Mouse (Mus musculus): ENCODE results near the gene Dmwd.

DNA sequence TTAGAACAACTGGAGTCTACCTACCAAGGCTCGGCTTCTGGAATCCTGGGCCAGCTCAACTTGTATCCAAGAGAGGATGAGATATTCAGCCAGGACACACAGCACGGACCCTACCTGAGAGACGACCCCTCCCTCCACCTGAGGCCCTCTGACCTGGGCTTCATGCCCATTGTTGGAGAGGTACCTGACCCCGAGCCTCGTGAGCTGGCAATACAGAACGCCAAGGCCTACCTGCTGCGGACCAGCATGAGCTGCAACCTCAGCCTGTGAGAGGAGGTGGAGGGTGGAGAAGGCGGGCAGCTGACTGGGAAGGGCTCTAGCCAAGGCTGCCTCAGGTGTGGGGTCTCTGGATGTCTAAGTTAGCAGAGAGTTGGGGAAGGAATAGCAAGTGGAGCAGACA, 20.9 kb upstream of the Dmwd start:
- TF ChIP-seq CTCF (IDR thresholded peaks at IDR 0.05; ENCODE audit: borderline replicate concordance, insufficient read depth, low read length) (no peak), POLR2A (IDR thresholded peaks at IDR 0.05; ENCODE audit: low read depth, low read length) (no peak)

All from embryonic fibroblast, embryonic 13.5 days (primary cell).